Mouse (Mus musculus) cerebellum, adult 2 months (tissue): ENCODE data around the gene Myo16.

Source experiments
- CTCF ChIP-seq: fragments of 200-500 bp; IDR thresholded peaks from 2 replicates; pipeline ENCODE4 v1.5.1; 2011; ENCODE audit warnings: low read depth, mild to moderate bottlenecking, control low read depth, low read length, moderate library complexity, borderline replicate concordance; ENCODE audit not compliant: insufficient read depth
- POLR2A ChIP-seq: fragments of 200-500 bp; IDR thresholded peaks from 2 replicates; pipeline ENCODE4 v1.6.1; 2011; ENCODE audit warnings: low read length, control low read depth, borderline replicate concordance; ENCODE audit not compliant: insufficient read depth

GRCm38 (mm10) chr8:10405469-10405868, 251.8 kb downstream of the Myo16 start:
- TF ChIP-seq POLR2A, result no peak
- peak; percentile 61; the same call in 1 of the 2 replicates for TF ChIP-seq CTCF
